Mouse (Mus musculus): ENCODE data around the gene Rgs9bp. TPM values are rescaled to one million over a fixed set of nuclear protein-coding genes. Genes with fewer than 3 reads are reported as not detected.

Gene Rgs9bp
- 0.06 and 0.08 TPM in 2 replicates for polyA plus RNA-seq (2012; rRNA removed)

GRCm38 (mm10) chr7:35585191-35586054 is at the start of gene Rgs9bp:
Rgs9bp (minus strand) TSS chr7:35585582.

GRCm38 (mm10) chr7:35586055-35586905 is 898 bp upstream of the Rgs9bp start, which contains the start of gene Ankrd27:
Ankrd27 (plus strand) TSS chr7:35586244.

GRCm38 (mm10) chr7:35556205-35556603 is 29.2 kb downstream of the Rgs9bp start, which contains the start of gene Nudt19:
Nudt19 (minus strand) TSS chr7:35556304.

GRCm38 (mm10) chr7:35537562-35537961 is 47.8 kb downstream of the Rgs9bp start, which contains the start of gene Tdrd12:
Tdrd12 (minus strand) TSS chr7:35537745.

Other genes with a start within 250 kb of the Rgs9bp start
- gene Faap24, start 188.7 kb downstream of the Rgs9bp start, polyA plus RNA-seq (2012; rRNA removed): 3.5 TPM in 2 replicates
- 12.3 and 13.2 TPM in 2 replicates for gene Cep89, start 188.5 kb downstream of the Rgs9bp start, polyA plus RNA-seq (2012; rRNA removed)
- gene Slc7a9, start 136.8 kb downstream of the Rgs9bp start, polyA plus RNA-seq (2012; rRNA removed): 2.3 and 4.2 TPM in 2 replicates
- 0.10 TPM in 1 of 2 replicates, not detected in the other for gene Tdrd12, start 47.8 kb downstream of the Rgs9bp start, polyA plus RNA-seq (2012; rRNA removed)
- gene Nudt19, start 29.3 kb downstream of the Rgs9bp start, polyA plus RNA-seq (2012; rRNA removed): 89.1 and 112 TPM in 2 replicates
- 23.6 and 25.6 TPM in 2 replicates for gene Ankrd27, start 662 bp upstream of the Rgs9bp start, polyA plus RNA-seq (2012; rRNA removed)
- gene Pdcd5, start 61.9 kb upstream of the Rgs9bp start, polyA plus RNA-seq (2012; rRNA removed): 62.0 and 91.6 TPM in 2 replicates
- 3.6 and 6.2 TPM in 2 replicates for gene Dpy19l3, start 168.9 kb upstream of the Rgs9bp start, polyA plus RNA-seq (2012; rRNA removed)
- gene Zfp507, start 217.4 kb upstream of the Rgs9bp start, polyA plus RNA-seq (2012; rRNA removed): 5.4 and 6.2 TPM in 2 replicates